Mouse (Mus musculus) c-Kit-positive CD71-negative TER-119-negative erythroid progenitor cells, embryonic 14.5 days (primary cell): ENCODE results near the gene 1700003E16Rik.
A peak's percentile ranks its signal among the peaks of the same experiment; 100 is the strongest.
"Not testable (repeated sequence)": the region's sequence is repeated elsewhere in the genome, so short reads cannot be mapped to it uniquely, and the experiment has no call there.

Source experiments
- DNase-seq: peaks from one replicate; pipeline ENCODE4 v3.0.0-alpha.2; 2013; ENCODE audit warnings: low read depth

The 1700003E16Rik gene

DNA sequence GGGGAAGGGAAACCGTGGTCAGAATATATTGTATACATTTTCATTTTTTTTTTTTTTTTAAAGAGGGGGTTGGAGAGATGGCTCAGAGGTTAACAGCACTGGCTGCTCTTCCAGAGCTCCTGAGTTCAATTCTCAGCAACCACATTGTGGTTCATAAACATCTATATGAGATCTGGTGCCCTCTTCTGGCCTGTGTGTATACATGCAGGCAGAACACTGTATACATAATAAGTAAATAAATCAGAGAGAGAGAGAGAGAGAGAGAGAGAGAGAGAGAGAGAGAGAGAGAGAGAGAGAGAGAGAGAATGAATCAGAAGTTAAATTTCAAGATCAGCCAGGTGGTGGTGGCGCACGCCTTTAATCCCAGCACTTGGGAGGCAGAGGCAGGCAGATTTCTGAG, 3.3 kb downstream of the 1700003E16Rik start:
- not testable (repeated sequence) for DNase-seq

GRCm38 (mm10) chr6:83161442-83161841, 5.2 kb downstream of the 1700003E16Rik start:
- no peak for DNase-seq

- DNase-seq = no peak
Observed at GRCm38 (mm10) chr6:83161921-83162641, 5.9 kb downstream of the 1700003E16Rik start.

DNA sequence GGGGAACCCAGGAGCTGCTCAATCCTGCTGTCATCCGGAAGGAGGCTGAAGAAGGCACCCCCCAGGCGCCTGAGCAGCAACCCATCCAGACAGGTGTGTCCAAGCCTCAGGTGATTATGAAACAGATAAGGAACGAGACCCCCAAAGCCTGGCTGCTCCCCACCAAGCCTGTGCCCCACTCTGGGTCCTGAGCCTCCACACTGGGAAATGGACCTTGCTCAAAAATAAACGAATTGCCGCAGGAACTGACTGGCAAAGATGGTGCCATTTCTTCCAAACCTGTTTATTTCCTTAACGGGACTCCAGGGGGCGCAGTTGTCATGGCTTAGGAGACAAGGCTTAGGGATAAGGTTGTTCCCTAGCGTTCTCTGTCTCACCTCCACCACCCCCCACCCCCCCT, 6.5 kb downstream of the 1700003E16Rik start:
- DNase-seq = no peak

DNA sequence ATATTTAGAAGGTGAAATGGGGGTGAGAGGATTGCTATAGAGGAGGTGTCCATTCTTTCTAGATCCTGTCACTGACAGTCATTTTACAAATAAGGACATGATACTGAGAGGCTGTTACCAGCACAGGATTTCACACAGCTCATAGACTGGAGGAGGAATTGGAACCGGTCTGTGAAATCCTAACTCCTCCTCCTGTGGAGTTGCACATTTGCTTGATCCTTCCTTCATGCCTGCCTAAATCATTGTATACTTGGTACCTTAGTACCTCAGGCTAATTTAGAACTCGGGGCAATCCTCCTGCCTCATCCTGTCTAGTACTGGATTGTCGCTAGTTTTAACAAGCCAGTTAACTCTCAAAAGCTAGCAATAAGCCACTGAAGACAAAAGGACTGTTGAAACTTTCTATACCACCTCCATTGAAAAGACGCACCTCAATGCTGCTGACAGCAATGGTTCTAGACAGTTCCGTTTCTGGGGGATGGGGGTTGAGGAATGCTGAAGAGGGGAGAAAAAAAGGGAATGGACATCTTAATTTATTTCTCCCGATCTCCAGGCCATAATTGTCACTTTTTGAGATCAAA, 8.9 kb downstream of the 1700003E16Rik start:
- no peak for DNase-seq

DNA sequence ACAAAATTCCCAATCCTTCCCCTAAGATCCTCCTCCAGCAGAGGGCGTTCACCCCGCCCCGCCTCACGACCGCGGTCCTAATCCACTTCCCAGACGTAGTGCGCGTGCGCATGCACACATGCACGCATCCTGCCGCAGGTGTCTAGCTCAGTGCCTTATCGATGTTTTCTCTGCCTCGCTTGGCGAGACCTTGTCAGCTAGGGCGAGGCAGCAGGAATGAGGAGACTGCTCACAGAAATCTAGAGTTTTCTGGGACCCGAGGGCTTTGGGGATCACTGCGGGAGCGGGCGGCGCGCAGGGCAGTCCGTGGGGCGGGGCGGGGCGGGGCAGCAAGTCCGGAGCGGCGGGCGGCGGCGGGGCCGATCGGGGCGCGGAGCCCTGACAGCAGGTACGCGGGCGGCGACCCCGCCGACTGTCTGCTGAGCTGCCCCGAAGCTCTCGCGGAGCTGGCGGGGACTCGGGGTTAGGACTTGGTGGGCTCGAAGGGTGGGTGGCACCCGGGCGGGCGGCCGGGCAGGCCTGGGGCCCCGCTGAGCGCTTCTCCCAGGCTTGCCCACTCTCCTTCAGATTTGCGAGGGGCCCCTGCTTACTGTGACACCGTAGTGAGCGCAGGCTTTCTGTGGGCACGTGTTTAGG, 9.5 kb downstream of the 1700003E16Rik start, which contains the start of gene Dctn1:
TSS of gene Dctn1 (plus strand) at position 314 of the 636 bp plus-strand sequence.
- DNase-seq = peak; percentile 90

DNA sequence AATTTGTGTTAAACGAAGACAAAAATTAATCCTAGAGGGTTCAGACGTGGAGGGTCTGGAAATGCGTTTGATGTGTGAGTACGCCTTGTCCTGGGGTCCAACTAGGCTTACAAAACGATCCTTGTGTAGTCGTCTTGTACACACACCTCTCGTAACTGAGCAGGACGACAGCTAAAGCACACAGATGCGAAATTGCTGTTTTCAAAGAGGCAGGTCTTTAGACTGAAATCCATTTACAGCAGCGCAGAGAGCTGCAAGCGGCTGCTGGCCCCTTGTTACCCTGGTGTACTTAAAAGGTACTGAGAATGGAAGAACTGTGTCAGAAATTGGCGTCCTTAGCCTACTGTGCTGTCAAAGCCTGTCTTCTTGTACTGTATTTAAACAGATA, 10.0 kb downstream of the 1700003E16Rik start:
- no peak for DNase-seq

DNA sequence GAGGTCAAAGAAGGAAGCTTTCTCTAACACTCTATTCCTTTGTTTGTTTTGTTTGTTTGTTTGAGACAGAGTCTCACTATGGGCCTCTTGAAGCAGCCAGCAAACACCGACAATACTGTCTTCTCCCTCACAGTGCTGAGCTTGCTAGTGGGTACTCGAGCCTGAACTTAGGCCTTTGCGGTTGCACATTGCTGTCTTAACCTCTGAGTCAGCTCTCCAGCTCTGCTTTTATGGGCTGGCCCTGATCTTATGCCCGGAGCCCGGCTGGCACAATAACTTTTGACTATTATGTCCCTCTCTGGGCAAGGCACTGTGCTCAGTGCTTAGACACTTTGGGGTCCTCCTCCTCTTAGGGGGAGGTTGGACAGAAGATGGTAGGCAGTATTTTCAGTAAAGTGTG, 13.7 kb downstream of the 1700003E16Rik start:
- no peak for DNase-seq

DNA sequence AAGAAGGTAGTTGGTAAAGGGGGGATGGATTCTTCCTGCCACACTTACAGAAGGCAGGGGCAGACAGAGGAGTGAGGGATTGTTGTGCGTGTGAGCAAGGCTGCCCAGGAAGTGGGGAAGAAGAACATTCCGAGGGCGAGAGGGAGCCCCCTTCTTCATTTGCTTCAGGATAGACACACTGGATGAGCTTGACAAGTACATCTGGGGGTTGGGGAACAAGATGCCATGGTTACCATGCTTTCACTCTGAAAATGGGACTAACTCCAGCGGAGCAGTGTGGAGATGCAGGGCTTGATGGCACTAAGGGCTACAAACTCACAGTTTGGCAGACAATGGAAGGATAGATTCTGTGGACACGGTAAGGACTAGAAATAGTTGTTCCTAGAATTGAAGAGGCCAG, 14.9 kb downstream of the 1700003E16Rik start:
- DNase-seq = no peak

DNA sequence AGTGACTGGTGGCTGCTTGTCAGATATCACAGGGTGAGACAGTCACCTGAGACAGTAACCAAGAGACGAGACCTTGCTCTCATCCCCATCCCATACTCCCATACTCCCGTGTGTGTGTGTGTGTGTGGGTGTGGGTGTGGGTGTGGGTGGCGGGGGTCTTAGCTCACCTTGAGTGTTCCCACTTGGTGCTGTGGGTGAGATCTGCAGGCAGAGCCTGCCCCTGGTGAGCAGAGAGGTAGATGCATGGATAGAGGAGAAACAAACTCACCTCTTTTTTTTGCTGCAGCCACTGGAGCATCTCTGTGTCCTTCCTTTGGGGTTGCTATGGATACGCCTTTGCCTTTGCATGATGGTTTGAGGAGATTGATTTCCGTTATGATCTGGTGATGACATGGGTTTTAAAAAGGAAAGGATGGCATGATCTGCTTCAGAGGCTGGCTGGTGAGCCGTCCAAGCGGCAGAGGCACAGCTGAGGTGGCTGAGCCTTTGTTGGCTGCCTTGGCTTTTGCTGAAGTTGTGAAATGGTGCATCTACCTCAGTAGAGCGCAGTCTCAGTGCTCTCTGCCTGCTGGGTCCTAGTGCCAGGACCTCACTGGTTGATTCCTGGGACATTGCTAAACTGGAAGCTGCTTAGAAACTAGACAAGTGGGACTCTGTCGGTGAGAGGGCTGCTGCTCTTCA, 16.2 kb downstream of the 1700003E16Rik start:
- no peak for DNase-seq

DNA sequence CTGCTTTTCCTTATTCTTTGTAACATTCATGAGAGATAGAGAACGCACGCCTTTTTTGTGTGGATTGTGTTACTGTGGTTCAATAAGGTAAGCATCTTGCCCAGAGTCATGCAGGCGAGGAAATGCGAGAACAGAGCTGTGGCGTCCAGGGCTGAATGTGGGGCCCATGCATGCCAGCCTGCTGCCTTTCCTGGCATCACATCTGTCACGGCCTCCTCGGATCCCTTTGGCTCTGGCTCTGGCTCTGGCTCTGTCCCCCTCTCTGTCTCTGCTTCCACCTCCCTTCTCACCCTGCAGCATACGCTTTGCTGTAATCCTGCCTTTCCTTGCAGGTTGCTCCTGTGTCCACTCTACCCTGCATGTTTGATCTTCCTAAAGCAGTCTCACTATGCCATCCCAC, 19.8 kb downstream of the 1700003E16Rik start:
- DNase-seq = no peak

DNA sequence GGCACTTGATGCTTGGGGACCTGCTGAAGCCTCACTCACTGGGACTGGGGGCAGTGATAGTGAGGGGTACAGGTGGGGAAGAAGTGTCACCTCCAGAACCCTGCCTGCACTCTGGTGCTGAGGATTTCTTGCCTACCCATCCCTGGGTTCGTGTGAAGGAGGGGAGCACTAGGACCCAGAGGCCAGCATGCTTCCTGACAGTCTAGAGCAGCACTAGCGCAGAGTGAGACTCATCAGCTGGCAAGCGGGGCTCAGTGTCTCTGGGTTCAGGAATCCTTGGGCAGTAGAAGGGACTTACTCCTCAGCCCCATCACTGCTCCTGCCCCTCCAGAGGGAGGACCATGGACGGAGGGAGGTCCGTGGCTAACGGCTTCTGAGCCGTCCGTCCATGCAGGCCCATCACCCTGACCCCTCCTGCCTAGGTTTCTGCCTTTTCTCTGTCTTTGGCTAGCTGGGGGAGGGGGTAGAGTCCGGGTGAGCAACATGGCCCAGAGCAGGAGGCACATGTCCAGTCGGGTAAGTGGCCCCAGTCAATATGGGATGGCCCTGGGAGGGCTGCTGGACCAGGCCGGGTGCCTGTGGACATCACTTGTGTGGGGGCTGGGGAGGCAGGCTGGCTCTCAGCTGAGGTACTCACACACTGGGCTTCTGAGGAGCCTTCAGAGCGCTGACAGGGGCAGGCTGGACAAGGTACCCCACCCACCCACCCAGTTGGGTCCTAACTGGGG, 23.4 kb downstream of the 1700003E16Rik start:
- DNase-seq = no peak

GRCm38 (mm10) chr6:83180605-83181004, 24.4 kb downstream of the 1700003E16Rik start:
- no peak for DNase-seq

DNA sequence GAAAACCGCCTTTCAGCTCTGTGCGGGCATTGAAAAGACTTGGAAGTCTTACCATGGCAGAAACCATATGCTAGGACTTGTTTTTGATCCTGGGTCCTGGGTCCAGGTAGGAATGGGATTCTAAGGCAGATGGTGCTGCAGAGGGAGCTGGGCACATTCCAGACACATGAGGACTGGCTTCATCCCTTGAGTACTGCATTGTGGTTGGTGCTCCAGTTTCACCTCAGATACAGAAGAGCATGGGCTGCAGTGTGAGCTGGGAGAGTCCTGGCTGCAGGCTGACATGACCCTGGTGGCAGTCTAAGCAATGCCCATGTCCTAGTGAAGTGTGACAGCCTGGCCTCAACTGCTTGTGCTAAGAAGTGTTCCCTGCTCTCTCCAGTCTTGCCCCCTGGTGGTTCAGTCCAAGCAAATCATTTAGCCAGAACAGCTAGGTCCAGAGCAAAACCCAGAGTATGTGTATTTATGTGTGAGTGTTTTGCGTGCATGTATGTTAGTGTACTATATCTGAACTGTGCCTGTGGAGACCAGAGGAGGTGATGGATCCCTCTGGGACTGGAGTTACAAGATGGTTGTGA, 28.7 kb downstream of the 1700003E16Rik start:
- DNase-seq = no peak

DNA sequence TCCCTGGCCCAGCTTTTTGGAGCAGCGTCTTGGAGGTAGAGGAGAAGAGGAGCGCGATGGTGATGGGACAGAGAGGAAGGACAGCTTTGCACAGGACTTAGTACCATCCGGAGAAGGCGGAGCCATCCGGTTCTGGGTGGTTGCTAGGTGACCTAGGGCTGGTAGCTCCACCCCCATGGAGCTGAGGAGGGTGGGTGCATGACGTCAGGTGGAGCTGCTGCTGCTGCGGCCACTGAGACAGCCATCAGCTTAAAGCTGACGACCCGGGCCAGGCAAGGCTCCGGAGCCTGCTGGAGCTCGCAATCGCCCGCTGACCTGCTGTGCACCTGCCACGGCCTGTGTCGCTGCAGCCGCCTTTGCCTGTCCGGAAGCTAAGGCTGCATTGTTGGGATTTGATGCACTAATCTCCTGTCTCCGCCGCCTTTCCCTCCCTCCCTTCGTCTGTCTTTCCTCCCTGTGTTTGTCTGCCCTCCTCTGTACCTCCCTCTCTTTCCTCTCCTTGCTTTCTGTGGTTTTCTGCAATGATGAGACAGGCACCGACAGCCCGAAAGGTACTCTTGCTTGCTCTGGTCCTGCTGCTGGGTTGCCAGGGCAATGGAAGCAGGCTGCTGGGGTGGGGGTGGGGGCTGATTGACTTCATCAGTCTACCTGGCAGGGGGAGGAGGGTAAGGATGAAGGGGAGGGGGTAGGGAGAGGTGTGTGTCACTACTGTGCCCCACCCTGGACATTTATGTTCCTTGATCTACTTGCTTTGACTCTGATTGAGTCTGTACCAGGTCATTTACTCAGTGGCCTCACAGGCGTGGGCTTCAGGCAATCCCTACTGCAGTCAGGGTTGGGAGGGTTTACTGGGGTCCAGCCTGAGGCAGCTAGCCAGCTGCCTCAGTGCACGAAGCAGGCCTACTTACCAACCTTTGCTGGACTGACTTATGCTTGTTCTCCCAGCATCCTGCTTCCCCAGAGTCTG, 30.0 kb downstream of the 1700003E16Rik start:
- peak; percentile 30 for DNase-seq

GRCm38 (mm10) chr6:83186946-83187345, 30.7 kb downstream of the 1700003E16Rik start:
- no peak for DNase-seq

- DNase-seq = no peak
Observed at GRCm38 (mm10) chr6:83193571-83193970, 37.4 kb downstream of the 1700003E16Rik start.

DNA sequence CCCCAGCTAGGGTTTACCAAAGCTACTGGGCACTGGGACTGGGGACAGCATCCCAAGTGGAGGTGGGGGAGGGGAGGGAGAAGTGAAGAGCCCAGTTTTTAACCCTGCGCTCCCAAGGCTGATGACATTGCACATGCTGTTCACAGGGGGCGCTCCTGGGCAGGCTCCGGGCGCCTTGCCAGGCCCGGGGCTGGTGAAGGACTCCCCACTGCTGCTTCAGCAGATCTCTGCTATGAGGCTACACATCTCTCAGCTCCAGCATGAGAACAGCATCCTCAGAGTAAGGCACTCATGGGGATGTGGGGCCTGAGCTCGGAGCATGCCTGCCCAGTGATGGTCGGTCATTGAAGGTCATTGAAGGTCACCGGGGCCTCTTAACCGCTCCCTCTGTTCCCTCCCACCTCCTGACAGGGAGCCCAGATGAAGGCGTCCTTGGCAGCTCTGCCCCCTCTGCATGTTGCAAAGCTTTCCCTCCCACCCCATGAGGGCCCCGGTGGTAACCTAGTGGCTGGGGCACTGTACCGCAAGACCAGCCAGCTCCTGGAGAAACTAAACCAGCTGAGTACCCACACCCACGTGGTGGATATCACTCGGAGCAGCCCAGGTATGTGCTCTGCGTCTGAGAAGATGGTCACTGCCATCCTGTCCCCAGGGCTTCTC, 41.3 kb downstream of the 1700003E16Rik start:
- no peak for DNase-seq

GRCm38 (mm10) chr6:83203320-83203719, 47.1 kb downstream of the 1700003E16Rik start:
- no peak for DNase-seq

GRCm38 (mm10) chr6:83205851-83206250, 49.6 kb downstream of the 1700003E16Rik start:
- DNase-seq = no peak
